Mouse (Mus musculus) layer of hippocampus, postnatal 10 days (tissue): ENCODE measurements around the gene Gm11627. TPM values are rescaled to one million over a fixed set of nuclear protein-coding genes. Genes with fewer than 3 reads are reported as not detected.
A peak's percentile ranks its signal among the peaks of the same experiment; 100 is the strongest.
"Not testable (repeated sequence)": the region's sequence is repeated elsewhere in the genome, so short reads cannot be mapped to it uniquely, and the experiment has no call there.

ENCODE experiments used
- DNase-seq, 2 experiments: peaks; one replicate each; pipeline ENCODE4 v3.0.0; 2021; ENCODE audit warnings: low spot score in 2 of 2
- long read RNA-seq: library from polyadenylated mRNA; stranded (forward); transcript quantifications from one replicate; pipeline ENCODE4 v2.0.0, GENCODE M21; 2023
- total RNA-seq, 2 experiments: library from RNA; stranded (reverse); gene quantifications; 2 replicates each; pipeline ENCODE4 v1.2.3; 2021

Gene Gm11627
- total RNA-seq: 1 to 10 TPM; 6.0 to 7.1 TPM
- long read RNA-seq, partial matches to known transcripts: 1 of 9 reads
- long read RNA-seq, other reads (novel, unspliced or antisense): 4 of 9 reads

GRCm38 (mm10) chr11:102579165-102580033 lies at the start of gene Gm11627:
Gene Gm11627, minus strand, starts transcription at chr11:102579461.
- peak; percentile 41 to 58 for DNase-seq

DNA sequence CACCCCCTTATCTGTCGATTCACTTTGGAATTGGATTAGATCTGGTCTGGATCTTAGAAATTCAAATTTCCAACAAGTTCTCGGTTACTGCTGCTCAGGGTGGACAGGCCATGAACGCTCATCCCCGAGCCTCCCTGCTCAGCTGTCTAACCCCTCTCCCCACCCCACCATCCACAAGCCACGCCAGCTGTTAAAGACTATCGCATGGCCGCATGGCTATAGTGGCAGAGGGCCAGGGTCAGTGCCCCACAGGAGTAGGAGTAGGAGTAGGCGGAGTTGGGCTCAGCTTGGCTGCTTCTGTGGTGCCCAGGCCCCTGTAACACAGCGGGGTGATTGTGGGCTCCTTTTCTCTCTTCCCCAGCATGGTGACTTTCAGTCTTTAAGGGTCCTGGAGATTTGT lies 49.3 kb upstream of the Gm11627 start:
- DNase-seq: no peak

- no peak for DNase-seq
These were observed 48.1 kb upstream of the Gm11627 start for GRCm38 (mm10) chr11:102627171-102627931.

GRCm38 (mm10) chr11:102624888-102625407 lies 45.7 kb upstream of the Gm11627 start:
- DNase-seq: no peak

DNA sequence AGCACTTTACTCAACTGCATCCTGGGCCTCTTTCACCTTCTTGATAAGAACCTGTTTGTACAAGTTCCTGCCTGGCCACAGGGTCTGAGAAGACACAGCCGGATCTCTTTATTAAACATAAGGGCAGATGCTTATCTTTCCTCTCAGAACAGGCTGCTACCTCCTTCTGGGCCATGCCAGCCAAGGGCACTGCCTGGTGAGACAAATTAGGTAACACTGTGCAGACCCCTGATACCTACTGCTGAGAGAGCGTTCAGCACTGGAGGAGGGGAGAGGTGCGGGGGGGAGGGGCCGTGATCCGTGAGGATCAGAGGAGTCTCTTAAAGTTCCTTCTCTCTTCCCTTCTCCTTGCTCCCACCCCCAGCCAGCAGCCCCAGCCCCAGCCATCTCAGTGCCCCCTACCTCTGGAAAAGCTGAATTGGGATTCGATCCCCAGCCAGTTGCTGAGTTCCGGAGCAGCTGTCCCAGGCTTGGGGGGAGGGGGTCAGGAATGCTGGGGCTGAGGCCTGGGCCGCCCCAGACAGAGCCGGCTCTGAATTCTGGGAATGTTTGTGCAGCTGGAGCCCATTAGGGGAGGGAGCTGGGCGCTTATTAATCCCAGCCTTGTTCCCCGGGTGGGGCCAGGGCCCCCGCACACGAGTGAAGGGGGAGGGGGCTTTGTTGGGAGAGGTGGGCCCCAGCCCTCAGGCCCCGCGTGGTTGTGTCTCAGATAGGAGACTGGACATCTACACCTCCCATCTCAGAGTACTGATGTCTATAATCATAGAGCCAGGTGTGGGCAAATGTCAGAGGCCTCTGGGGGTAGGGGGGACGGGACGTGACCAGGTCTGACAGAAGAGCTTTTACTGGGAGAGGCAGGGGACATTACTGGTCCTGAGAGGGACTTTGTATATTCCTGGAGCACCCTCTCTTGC lies 44.9 kb upstream of the Gm11627 start:
- no peak for DNase-seq

- DNase-seq: no peak
These were observed 40.2 kb upstream of the Gm11627 start for GRCm38 (mm10) chr11:102619449-102619848.

- no peak for DNase-seq
These were observed 32.0 kb upstream of the Gm11627 start for GRCm38 (mm10) chr11:102611317-102611705.

DNA sequence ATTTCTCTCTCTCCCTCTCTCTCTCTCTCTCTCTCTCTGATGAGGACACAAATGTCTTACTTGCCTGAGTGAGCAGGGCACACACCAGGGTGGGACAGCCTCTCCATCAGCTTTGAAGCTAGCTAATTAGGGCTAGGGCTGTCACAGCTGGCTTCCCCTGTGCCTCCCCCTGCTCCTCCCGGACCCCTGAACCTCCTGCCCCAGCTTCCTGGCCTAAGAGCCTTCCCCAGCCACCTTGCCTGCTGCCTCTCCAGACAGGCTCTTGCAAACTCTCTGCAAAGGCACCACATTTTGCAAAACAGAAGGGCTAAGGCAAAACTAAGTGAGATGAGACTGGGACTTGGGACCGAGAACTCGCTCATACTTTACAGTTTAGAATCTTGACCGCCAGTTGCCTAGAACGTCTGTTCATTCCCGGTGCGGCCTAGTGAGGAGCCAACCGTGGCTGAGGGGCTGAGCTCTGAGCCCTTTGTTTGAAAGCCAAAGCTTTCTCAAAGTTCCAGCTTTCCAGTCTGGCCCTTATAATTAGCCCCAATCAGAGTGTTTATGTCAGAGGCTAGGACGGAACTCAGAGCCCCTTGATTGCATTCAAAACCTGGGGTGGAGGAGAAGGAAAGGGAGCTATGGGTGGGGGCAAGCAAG lies 31.5 kb upstream of the Gm11627 start:
- DNase-seq: no peak

DNA sequence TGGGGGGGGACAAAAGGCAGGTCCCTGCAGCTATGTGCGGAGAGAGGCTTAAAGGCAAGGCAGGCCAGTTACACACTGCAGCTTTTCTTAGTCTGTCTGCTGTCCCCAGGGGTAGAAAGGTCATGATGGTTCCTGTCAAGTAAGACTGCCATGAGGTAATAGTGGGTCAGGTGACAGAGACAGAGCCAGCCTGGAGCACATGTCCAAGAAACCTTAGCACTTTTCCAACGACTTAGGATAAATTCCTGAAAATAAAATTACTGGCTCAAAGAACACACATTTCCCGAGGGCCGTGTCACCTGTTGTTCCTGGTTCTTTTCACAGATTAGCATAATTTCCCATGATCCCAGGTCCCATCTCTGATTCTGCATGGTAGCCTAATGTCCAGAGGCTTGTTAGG lies 31.0 kb upstream of the Gm11627 start:
- DNase-seq: no peak

DNA sequence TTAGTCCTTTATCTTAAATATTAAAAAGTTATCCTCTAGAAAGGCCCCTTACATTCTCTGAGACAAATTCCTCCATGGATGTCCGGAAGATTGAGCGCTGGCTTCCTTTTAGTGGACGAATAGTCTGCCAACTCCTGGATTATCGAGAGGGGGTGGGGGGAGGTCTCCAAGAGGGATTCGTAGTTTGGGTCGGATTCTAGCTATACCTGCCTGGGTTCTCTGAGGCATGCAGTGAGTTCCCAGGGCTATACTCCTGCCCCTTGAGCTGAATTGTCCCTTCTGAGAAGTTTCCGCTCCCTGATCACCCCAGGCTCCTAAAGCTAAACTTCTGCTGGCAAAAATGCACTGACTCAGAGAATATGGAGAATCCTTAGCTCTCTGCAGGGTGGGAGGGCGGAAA lies 30.2 kb upstream of the Gm11627 start:
- no peak for DNase-seq

- DNase-seq: no peak
These were observed 29.4 kb upstream of the Gm11627 start for GRCm38 (mm10) chr11:102608691-102609090.

DNA sequence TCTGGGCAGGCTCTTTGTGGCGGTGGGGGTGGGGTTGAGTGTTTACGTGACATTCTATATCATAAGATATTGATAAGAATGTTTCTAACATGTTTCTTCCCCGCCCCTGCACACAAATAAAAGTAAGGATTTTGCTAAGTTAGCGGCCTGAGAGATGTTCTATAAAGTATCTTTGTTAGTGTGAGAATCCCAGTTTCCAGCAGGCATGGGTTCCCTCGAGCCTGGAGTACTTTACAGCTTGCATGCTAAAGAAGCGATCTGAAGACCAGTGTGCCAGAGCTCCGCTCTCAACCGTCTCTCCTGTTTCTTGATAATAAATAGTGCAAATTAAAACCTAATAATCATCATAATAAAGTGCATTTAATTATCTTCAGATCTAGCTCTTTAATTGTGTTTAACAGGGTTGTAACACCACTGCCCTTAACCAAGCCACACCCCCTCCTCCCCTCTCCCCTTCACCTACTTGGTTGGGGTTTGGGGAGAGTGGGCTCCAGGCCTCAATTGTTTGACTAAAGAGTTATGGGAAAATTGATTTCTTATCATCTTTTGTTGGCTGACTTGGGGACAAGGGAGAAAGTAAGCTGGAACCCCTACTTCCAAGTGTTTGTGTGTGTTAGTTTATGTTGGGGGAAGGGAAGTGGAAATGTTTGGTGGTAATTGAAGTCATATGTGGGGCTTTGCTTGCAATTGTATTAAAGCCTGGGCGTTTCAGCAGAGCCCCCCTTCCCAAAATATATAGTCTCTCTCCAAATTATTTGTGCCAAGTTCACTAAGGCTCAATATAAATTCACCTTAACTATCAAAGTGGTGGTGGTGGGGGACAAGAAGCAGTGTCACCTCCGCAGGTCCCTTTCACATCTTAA lies 28.7 kb upstream of the Gm11627 start:
- DNase-seq: no peak

DNA sequence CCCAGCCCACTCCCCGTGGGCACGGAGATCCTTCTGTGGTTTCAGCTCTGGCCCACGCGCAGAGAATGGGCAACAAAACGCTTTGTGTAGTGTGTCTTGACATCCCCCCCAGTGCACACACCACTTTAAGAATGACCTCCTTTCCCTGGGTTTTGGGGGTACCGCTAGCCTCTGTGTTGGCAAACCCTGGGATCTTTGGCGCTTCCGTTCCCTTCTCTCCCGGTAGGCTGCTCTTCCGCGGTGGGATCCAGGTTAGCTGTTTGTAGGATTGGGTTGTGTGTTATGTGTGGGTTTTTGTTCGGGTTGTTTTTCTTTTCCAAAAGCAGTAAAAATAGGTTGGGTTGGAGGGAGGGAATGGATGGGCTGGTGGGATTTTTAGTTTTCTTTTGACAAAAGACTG lies 27.9 kb upstream of the Gm11627 start:
- DNase-seq: not testable (repeated sequence)

GRCm38 (mm10) chr11:102606751-102607171 lies 27.5 kb upstream of the Gm11627 start:
- no peak for DNase-seq

GRCm38 (mm10) chr11:102605553-102606416 lies 26.5 kb upstream of the Gm11627 start:
- peak; percentile 28 to 31 for DNase-seq

DNA sequence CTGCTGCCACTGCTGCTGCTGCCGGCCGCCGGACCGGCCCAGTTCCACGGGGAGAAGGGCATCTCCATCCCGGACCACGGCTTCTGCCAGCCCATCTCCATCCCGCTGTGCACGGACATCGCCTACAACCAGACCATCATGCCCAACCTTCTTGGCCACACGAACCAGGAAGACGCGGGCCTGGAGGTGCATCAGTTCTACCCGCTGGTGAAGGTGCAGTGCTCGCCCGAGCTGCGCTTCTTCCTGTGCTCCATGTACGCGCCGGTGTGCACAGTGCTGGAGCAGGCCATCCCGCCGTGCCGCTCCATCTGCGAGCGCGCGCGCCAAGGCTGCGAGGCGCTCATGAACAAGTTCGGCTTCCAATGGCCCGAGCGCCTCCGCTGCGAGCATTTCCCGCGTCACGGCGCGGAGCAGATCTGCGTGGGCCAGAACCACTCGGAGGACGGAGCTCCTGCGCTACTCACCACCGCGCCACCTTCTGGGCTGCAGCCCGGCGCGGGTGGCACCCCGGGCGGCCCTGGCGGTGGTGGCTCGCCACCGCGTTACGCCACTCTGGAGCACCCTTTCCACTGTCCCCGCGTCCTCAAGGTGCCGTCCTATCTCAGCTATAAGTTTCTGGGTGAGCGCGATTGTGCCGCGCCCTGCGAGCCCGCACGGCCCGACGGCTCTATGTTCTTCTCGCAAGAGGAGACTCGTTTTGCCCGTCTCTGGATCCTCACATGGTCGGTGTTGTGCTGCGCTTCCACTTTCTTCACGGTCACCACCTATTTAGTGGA lies 25.7 kb upstream of the Gm11627 start:
- peak; percentile 43 to 54 for DNase-seq

GRCm38 (mm10) chr11:102604010-102604584 lies 24.8 kb upstream of the Gm11627 start, which contains the start of gene Fzd2:
Gene Fzd2, plus strand, starts transcription at chr11:102604396.
- DNase-seq: peak; percentile 72 to 77
